Mouse (Mus musculus): ENCODE results near the gene Cd4. TPM values are rescaled to one million over a fixed set of nuclear protein-coding genes. Genes with fewer than 3 reads are reported as not detected.
"Not testable (repeated sequence)": the region's sequence is repeated elsewhere in the genome, so short reads cannot be mapped to it uniquely, and the experiment has no call there.

The Cd4 gene
- polyA plus RNA-seq, 1 experiment from 2014 or later = not detected

- H3K4me2 ChIP-seq = no peak overlapping the region
- no peak for DNase-seq
- no peak overlapping the region for H3K9ac ChIP-seq
- no peak for ATAC-seq (ENCODE audit: low read depth)
- peaks cover 13% of the 10 kb centered on the region for H3K4me1 ChIP-seq (replicated peaks)
- no peak overlapping the region for H3K27ac ChIP-seq
- H3K27me3 ChIP-seq = no peaks in the 10 kb centered on the region
- no peak overlapping the region for H3K4me3 ChIP-seq (replicated peaks)
- WGBS (ENCODE audit: insufficient replicate concordance) = 21% methylated on average over 10 of the region's 10 CpGs
- H3K9me3 ChIP-seq (replicated peaks) = no peaks in the 10 kb centered on the region
- no peaks in the 10 kb centered on the region for H3K36me3 ChIP-seq
Measured at GRCm38 (mm10) chr6:124900801-124901480, 12.9 kb upstream of the Cd4 start.

- 58% methylated on average over 8 of the region's 8 CpGs for WGBS (ENCODE audit: insufficient replicate concordance)
- ATAC-seq (ENCODE audit: low read depth) = no peak
- no peak for DNase-seq
Measured at GRCm38 (mm10) chr6:124900056-124900800, 12.2 kb upstream of the Cd4 start.

GRCm38 (mm10) chr6:124898359-124898758 lies 10.3 kb upstream of the Cd4 start:
- H3K9ac ChIP-seq = no peak overlapping the region
- 14% methylated on average over 3 of the region's 3 CpGs for whole genome bisulfite sequencing (ENCODE audit: insufficient replicate concordance)
- H3K27me3 ChIP-seq = no peaks in the 10 kb centered on the region
- H3K36me3 ChIP-seq = no peaks in the 10 kb centered on the region
- DNase-seq (no peak), ATAC-seq (ENCODE audit: low read depth) (no peak)
- no peak overlapping the region for H3K4me3 ChIP-seq (replicated peaks)
- H3K4me1 ChIP-seq (replicated peaks) = no peaks in the 10 kb centered on the region
- no peak overlapping the region for H3K27ac ChIP-seq
- no peaks in the 10 kb centered on the region for H3K9me3 ChIP-seq (replicated peaks)
- no peak overlapping the region for H3K4me2 ChIP-seq

More at GRCm38 (mm10) chr6:124900056-124900800, 12.2 kb upstream of the Cd4 start:
- no peak overlapping the region for H3K4me3 ChIP-seq (replicated peaks)
- H3K36me3 ChIP-seq = no peaks in the 10 kb centered on the region
- no peak overlapping the region for H3K4me2 ChIP-seq
- H3K4me1 ChIP-seq (replicated peaks) = peaks cover 12% of the 10 kb centered on the region
- H3K27me3 ChIP-seq = no peaks in the 10 kb centered on the region
- no peak overlapping the region for H3K9ac ChIP-seq
- H3K9me3 ChIP-seq (replicated peaks) = no peaks in the 10 kb centered on the region
- no peak overlapping the region for H3K27ac ChIP-seq

GRCm38 (mm10) chr6:124894113-124894512 lies 6.1 kb upstream of the Cd4 start:
- not testable (repeated sequence) for DNase-seq; ATAC-seq (ENCODE audit: low read depth)
- WGBS (ENCODE audit: insufficient replicate concordance) = 78% methylated on average over 2 of the region's 2 CpGs

GRCm38 (mm10) chr6:124890997-124891396 lies 3.0 kb upstream of the Cd4 start:
- Histone ChIP-seq H3K9ac (no peak overlapping the region), H3K4me3 (replicated peaks) (no peak overlapping the region), H3K27me3 (no peaks in the 10 kb centered on the region), H3K4me2 (no peak overlapping the region), H3K27ac (no peak overlapping the region), H3K4me1 (replicated peaks) (no peaks in the 10 kb centered on the region), H3K9me3 (replicated peaks) (no peaks in the 10 kb centered on the region), H3K36me3 (no peaks in the 10 kb centered on the region)
- no peak for DNase-seq
- no peak for ATAC-seq (ENCODE audit: low read depth)
- WGBS (ENCODE audit: insufficient replicate concordance) = 50% methylated on average over 6 of the region's 6 CpGs

More at GRCm38 (mm10) chr6:124894113-124894512, 6.1 kb upstream of the Cd4 start:
- not testable (repeated sequence) for H3K4me3 ChIP-seq (replicated peaks); H3K4me2 ChIP-seq; H3K9ac ChIP-seq; H3K4me1 ChIP-seq (replicated peaks); H3K36me3 ChIP-seq; H3K9me3 ChIP-seq (replicated peaks); H3K27ac ChIP-seq; H3K27me3 ChIP-seq

GRCm38 (mm10) chr6:124888555-124889125 lies 619 bp upstream of the Cd4 start:
- Histone ChIP-seq H3K27ac (no peak overlapping the region), H3K9me3 (replicated peaks) (no peaks in the 10 kb centered on the region), H3K4me3 (replicated peaks) (no peak overlapping the region), H3K9ac (no peak overlapping the region), H3K4me1 (replicated peaks) (no peaks in the 10 kb centered on the region), H3K36me3 (no peaks in the 10 kb centered on the region), H3K27me3 (no peaks in the 10 kb centered on the region), H3K4me2 (no peak overlapping the region)
- WGBS (ENCODE audit: insufficient replicate concordance) = 74% methylated on average over 6 of the region's 6 CpGs
- DNase-seq = no peak
- no peak for ATAC-seq (ENCODE audit: low read depth)

- H3K4me3 ChIP-seq (replicated peaks) = no peak overlapping the region
- no peaks in the 10 kb centered on the region for H3K36me3 ChIP-seq
- ATAC-seq (ENCODE audit: low read depth) = no peak
- H3K4me1 ChIP-seq (replicated peaks) = no peaks in the 10 kb centered on the region
- no peaks in the 10 kb centered on the region for H3K9me3 ChIP-seq (replicated peaks)
- H3K27me3 ChIP-seq = no peaks in the 10 kb centered on the region
- DNase-seq = no peak
- H3K9ac ChIP-seq = no peak overlapping the region
- no peak overlapping the region for H3K27ac ChIP-seq
- 70% methylated on average over 8 of the region's 8 CpGs for WGBS (ENCODE audit: insufficient replicate concordance)
- no peak overlapping the region for H3K4me2 ChIP-seq
Measured at GRCm38 (mm10) chr6:124885956-124886381, 2.1 kb downstream of the Cd4 start.

GRCm38 (mm10) chr6:124884714-124885500 lies 3.1 kb downstream of the Cd4 start:
- Histone ChIP-seq H3K4me2 (no peak overlapping the region), H3K27me3 (no peaks in the 10 kb centered on the region), H3K4me3 (replicated peaks) (no peak overlapping the region), H3K9me3 (replicated peaks) (no peaks in the 10 kb centered on the region), H3K27ac (no peak overlapping the region), H3K9ac (no peak overlapping the region), H3K4me1 (replicated peaks) (no peaks in the 10 kb centered on the region), H3K36me3 (no peaks in the 10 kb centered on the region)
- WGBS (ENCODE audit: insufficient replicate concordance) = 38% methylated on average over 10 of the region's 10 CpGs
- ATAC-seq (ENCODE audit: low read depth) (no peak), DNase-seq (no peak)

GRCm38 (mm10) chr6:124883351-124883750 lies 4.7 kb downstream of the Cd4 start:
- Histone ChIP-seq H3K9me3 (replicated peaks) (no peaks in the 10 kb centered on the region), H3K4me3 (replicated peaks) (no peak overlapping the region), H3K27me3 (no peaks in the 10 kb centered on the region), H3K4me1 (replicated peaks) (no peaks in the 10 kb centered on the region), H3K4me2 (no peak overlapping the region), H3K27ac (no peak overlapping the region), H3K36me3 (no peaks in the 10 kb centered on the region), H3K9ac (no peak overlapping the region)
- DNase-seq (no peak), ATAC-seq (ENCODE audit: low read depth) (no peak)
- WGBS (ENCODE audit: insufficient replicate concordance) = 71% methylated on average over 10 of the region's 10 CpGs

- Histone ChIP-seq H3K4me3 (replicated peaks) (no peak overlapping the region), H3K4me1 (replicated peaks) (no peaks in the 10 kb centered on the region), H3K4me2 (no peak overlapping the region), H3K9ac (no peak overlapping the region), H3K27me3 (no peaks in the 10 kb centered on the region), H3K27ac (no peak overlapping the region), H3K9me3 (replicated peaks) (no peaks in the 10 kb centered on the region), H3K36me3 (no peaks in the 10 kb centered on the region)
- 72% methylated on average over 9 of the region's 9 CpGs for WGBS (ENCODE audit: insufficient replicate concordance)
- ATAC-seq (ENCODE audit: low read depth) = no peak
- no peak for DNase-seq
Measured at GRCm38 (mm10) chr6:124881821-124882220, 6.2 kb downstream of the Cd4 start.

GRCm38 (mm10) chr6:124879390-124879789 lies 8.6 kb downstream of the Cd4 start:
- no peak overlapping the region for H3K4me3 ChIP-seq (replicated peaks)
- H3K4me1 ChIP-seq (replicated peaks) = no peaks in the 10 kb centered on the region
- H3K36me3 ChIP-seq = no peaks in the 10 kb centered on the region
- no peak overlapping the region for H3K4me2 ChIP-seq
- WGBS (ENCODE audit: insufficient replicate concordance) = 42% methylated on average over 6 of the region's 6 CpGs
- DNase-seq = no peak
- no peaks in the 10 kb centered on the region for H3K9me3 ChIP-seq (replicated peaks)
- no peak for ATAC-seq (ENCODE audit: low read depth)
- H3K9ac ChIP-seq = no peak overlapping the region
- H3K27me3 ChIP-seq = no peaks in the 10 kb centered on the region
- no peak overlapping the region for H3K27ac ChIP-seq
